Mouse (Mus musculus): ENCODE data around the gene Uvssa. TPM values are rescaled to one million over a fixed set of nuclear protein-coding genes. Genes with fewer than 3 reads are reported as not detected.

The Uvssa gene
- polyA plus RNA-seq, 1 experiment from 2014 or later: 9.0 TPM

- no peak overlapping the region for H3K9ac ChIP-seq
- H3K36me3 ChIP-seq (replicated peaks): no peaks in the 10 kb centered on the region
- WGBS: 11% methylated on average over 11 of the region's 11 CpGs
- peak; percentile 65 for ATAC-seq (ENCODE audit: low FRiP score)
- H3K27ac ChIP-seq: 0 out of 2 replicates have a peak overlapping the region, but pooled peaks have one; percentile 36
- H3K4me1 ChIP-seq: peaks cover 25% of the 10 kb centered on the region
- H3K4me2 ChIP-seq: no peak overlapping the region
- no peaks in the 10 kb centered on the region for H3K9me3 ChIP-seq
- H3K4me3 ChIP-seq (replicated peaks): no peak overlapping the region
- peaks cover 82% of the 10 kb centered on the region for H3K27me3 ChIP-seq
These were observed 87.1 kb downstream of the Uvssa start for GRCm38 (mm10) chr5:33465464-33465863.

Other genes with a start within 250 kb of the Uvssa start
- 0.67 and 2.0 TPM in 2 replicates for gene Spon2, start 160.1 kb upstream of the Uvssa start, polyA plus RNA-seq (2016; fragmentation: Nextera tagmentation; extraction: Ambion mirVana)
- gene Ctbp1, start 103.6 kb upstream of the Uvssa start, polyA plus RNA-seq (2016; fragmentation: Nextera tagmentation; extraction: Ambion mirVana): 545 and 552 TPM in 2 replicates
- gene Maea, start 43.0 kb upstream of the Uvssa start, polyA plus RNA-seq (2016; fragmentation: Nextera tagmentation; extraction: Ambion mirVana): 114 and 115 TPM in 2 replicates
- not detected in 2 replicates for gene Nkx1-1, start 55.4 kb downstream of the Uvssa start, polyA plus RNA-seq (2016; fragmentation: Nextera tagmentation; extraction: Ambion mirVana)